Mouse (Mus musculus) cerebellum, adult 2 months (tissue): ENCODE measurements around the gene Cables2. TPM values are rescaled to one million over a fixed set of nuclear protein-coding genes. Genes with fewer than 3 reads are reported as not detected.

ENCODE experiments used
- DNase-seq, 2 experiments: peaks; one replicate each; pipeline ENCODE4 v3.0.0; 2021
- H3K27ac ChIP-seq: fragments of 200-500 bp; 2 replicates; pipeline ENCODE4 v1.5.1; 2012; ENCODE audit warnings: low read length, control low read depth, inconsistent platforms; ENCODE audit not compliant: insufficient read depth
- H3K27me3 ChIP-seq: fragments of 200-500 bp; 2 replicates; pipeline ENCODE4 v1.6.1; 2012; ENCODE audit warnings: inconsistent platforms, mild to moderate bottlenecking, low read length, moderate library complexity; ENCODE audit not compliant: control insufficient read depth, insufficient read depth
- H3K4me1 ChIP-seq: fragments of 200-500 bp; 2 replicates; pipeline ENCODE4 v1.6.1; 2011; ENCODE audit warnings: low read length; ENCODE audit not compliant: control insufficient read depth, insufficient read depth
- H3K4me3 ChIP-seq: fragments of 200-500 bp; replicated peaks from 2 replicates; pipeline ENCODE3; 2011; ENCODE audit warnings: mild to moderate bottlenecking, low read depth, low read length, control low read depth; ENCODE audit not compliant: insufficient read depth
- CTCF ChIP-seq: fragments of 200-500 bp; IDR thresholded peaks from 2 replicates; pipeline ENCODE4 v1.5.1; 2011; ENCODE audit warnings: low read depth, mild to moderate bottlenecking, control low read depth, low read length, moderate library complexity, borderline replicate concordance; ENCODE audit not compliant: insufficient read depth
- POLR2A ChIP-seq: fragments of 200-500 bp; IDR thresholded peaks from 2 replicates; pipeline ENCODE4 v1.6.1; 2011; ENCODE audit warnings: low read length, control low read depth, borderline replicate concordance; ENCODE audit not compliant: insufficient read depth
- WGBS: fragments of 180-500 bp; shearing (Covaris S2); methylation state at CpG from one replicate; pipeline ENCODE4 v1.1.7; 2018; 5-methylcytosine and 5-hydroxymethylcytosine counted together
- polyA plus RNA-seq: library from polyadenylated mRNA; depleted of rRNA; stranded (reverse); fragments of >200 nt; gene quantifications from 2 replicates; pipeline ENCODE4 v1.2.3, GENCODE M21; 2012

Cables2 gene
- polyA plus RNA-seq, 1 experiment, result 51.7 TPM

DNA sequence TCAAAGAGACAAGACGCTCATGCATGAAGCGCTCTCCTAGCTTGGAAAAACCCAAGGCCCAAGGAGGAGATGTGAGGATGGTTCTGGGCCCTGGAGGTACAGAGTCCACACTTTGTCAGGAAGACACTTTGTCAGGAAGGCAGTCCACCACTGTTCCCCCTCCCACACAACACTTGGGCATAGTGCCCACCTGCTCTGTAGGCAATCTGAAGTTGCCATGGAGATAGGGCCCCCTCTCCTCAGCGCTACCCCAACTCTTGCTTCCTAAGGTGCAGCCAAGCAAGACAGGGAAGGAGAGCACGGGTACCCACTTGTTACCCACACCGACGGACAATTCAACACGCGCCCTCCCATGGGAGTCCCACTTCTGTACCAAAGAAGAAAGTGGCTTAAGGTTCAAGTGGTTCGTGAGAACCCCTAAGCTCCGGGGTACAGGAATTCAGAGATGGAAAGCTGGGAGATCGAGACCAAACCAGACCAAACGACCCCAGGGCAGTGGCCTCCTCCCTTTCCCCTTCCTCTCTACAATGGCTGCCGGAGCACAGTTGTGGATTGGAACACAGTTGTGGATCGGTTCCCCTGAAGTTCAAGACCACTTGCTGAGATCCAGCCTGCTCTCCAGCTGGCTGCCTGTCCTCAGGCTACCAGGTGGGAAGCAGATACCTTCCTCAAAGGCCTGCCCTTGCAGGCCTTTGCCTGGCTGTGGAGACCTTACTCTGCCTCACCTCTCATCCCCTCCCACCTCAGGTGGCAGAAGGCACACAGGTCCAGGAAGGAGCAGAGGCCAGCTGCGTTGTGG is 54.0 kb downstream of the Cables2 start:
- Histone ChIP-seq H3K27ac (no peak overlapping the region; the same call in 1 of the 2 replicates), H3K4me3 (no peak overlapping the region), H3K4me1 (peaks cover 24% of the 10 kb centered on the region), H3K27me3 (no peaks in the 10 kb centered on the region)
- no peak for TF ChIP-seq POLR2A
- no peak for TF ChIP-seq CTCF
- 63% methylated on average over 15 of the region's 15 CpGs for WGBS
- DNase-seq, result no peak

DNA sequence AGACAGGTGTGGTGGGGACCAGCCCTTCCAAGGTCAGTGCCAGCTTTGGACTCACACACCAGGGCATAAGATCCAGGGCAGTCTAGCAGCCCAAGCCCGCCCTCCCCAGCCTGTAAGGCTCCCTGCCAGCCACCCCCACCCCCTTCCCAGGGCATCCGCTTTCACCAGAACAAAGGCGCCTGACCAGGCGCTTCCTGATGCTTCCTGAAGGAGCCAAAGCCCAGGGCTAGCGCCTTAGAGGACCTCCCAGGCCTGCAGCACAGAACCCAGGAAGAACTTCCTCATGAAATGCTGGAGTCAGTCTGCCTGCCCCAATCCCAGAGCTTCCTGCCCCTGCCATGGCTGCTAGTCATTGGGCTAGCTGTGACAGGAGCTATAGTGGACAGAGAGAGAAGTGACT is 54.6 kb downstream of the Cables2 start:
- no peaks in the 10 kb centered on the region for H3K27me3 ChIP-seq
- TF ChIP-seq POLR2A (no peak), CTCF (no peak)
- peaks cover 24% of the 10 kb centered on the region for H3K4me1 ChIP-seq
- DNase-seq, result no peak
- no peak overlapping the region for H3K27ac ChIP-seq
- H3K4me3 ChIP-seq, result no peak overlapping the region
- 68% methylated on average over 5 of the region's 5 CpGs for WGBS

DNA sequence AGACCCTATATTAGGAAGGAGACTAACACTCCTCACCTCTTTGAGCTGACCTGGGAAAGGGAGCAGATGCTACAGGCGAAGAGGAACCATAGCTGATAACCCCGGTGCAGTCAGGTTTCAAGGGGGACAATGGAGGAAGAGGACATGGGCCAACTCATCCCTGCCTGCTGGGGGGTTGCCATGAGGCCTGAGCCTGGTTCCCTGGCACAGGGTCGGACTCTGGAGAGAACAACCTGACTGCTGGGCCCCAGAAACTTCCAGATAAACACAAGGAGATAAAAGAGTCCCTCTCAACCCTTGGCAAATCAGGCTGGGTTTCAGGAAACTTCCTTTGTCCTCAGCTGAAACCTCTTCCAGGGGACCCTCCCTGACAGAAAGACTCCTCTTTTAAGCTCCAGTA is 55.1 kb downstream of the Cables2 start:
- H3K27me3 ChIP-seq, result no peaks in the 10 kb centered on the region
- WGBS, result 33% methylated on average over 3 of the region's 3 CpGs

DNA sequence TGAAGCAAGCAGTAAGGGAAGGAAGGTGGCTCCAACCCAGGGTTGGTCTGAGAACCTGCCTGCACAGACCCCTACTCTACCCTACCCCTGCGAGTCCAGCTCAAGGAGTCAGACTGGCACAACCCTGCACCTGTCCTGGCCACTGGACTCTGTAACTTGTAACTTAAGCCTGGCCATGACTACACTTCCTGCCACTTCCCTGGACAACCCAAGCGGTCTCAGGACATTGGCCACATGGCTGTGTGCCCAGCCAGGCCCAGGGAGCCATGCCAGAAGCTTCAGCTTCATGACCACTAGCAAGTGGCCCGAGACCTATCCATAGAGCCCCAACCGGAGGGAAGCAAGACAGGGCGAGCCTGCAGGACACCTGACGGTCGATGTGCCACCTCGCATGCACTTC is 55.7 kb downstream of the Cables2 start:
- no peaks in the 10 kb centered on the region for H3K27me3 ChIP-seq
- no peak overlapping the region for H3K27ac ChIP-seq

More for the DNA sequence above, 55.1 kb downstream of the Cables2 start:
- no peak overlapping the region for H3K4me3 ChIP-seq
- no peak overlapping the region for H3K27ac ChIP-seq
- peaks cover 24% of the 10 kb centered on the region for H3K4me1 ChIP-seq
- no peak for TF ChIP-seq CTCF
- no peak for DNase-seq

DNA sequence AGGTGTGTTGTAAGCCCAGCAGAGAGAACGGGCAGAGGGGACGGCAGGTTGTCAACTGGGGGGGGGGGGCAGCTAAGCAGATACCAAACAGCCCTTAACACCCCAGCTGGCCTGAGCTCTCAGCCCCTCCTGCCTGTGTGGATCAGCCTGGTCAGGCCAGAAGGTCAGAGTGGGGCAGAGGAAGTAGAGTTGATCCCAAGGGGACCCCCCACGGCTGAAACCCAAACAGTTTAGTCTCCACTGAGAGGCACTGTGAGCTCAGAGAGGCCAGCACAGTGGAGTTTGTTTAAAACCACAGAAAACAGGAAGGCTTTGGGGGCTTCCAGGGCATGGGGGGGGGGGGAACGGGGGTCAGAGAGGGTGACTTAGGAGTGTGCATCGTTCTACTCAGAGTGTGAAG is 56.4 kb downstream of the Cables2 start:
- H3K4me1 ChIP-seq, result peaks cover 24% of the 10 kb centered on the region
- TF ChIP-seq CTCF, result no peak
- no peak for TF ChIP-seq POLR2A
- H3K27ac ChIP-seq, result no peak overlapping the region
- H3K27me3 ChIP-seq, result no peaks in the 10 kb centered on the region
- no peak overlapping the region for H3K4me3 ChIP-seq
- WGBS, result 75% methylated on average over 5 of the region's 5 CpGs
- no peak for DNase-seq

More for the DNA sequence above, 55.7 kb downstream of the Cables2 start:
- TF ChIP-seq POLR2A, result no peak
- no peak for TF ChIP-seq CTCF
- Histone ChIP-seq H3K4me3 (no peak overlapping the region), H3K4me1 (peaks cover 24% of the 10 kb centered on the region)
- 36% methylated on average over 8 of the region's 8 CpGs for WGBS
- DNase-seq, result peak; percentile 60 to 64

DNA sequence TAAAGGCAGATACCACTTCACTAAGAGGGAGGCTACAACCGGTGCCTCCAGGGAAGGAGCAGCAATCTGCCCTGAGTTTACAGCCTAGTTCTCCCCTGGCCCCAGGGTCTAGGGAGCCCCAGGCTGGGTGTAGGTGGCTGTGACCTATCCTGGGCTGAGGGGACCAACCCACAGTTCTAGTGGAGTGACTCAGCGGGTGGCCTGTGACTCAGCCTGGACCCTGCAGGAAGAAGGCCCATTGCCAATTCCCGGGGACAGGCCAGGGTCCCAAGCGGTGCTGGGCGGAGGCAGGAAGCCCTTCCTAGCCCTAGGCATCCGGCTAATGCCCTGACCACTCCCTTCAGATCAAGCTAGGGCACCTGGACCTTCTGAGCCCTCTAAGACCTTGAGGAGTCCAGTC is 57.3 kb downstream of the Cables2 start:
- no peak overlapping the region for H3K27ac ChIP-seq
- 55% methylated on average over 6 of the region's 6 CpGs for WGBS

DNA sequence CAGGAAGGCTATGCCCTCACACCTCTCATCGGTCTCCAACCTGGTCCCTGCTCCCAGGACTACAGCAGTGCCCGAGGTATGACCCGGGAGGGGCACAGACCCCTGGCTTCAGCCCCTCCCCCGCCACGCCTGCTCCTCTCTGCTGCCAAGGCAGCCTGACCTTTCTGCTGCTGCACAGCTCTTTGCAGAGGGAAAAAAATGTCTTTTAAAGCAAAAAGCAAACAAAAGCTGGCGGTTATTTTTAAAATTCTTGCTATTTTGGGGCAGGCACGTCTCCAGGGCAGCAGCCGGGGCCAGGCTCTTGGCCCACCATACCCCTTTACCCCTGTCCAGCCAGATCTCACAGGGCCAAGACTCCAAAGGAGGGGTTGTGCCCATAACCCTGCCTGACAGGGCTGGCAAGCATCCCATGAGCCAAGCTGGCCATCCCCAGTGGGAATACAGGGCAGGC is 58.3 kb downstream of the Cables2 start:
- WGBS, result 28% methylated on average over 8 of the region's 8 CpGs
- TF ChIP-seq CTCF (no peak), POLR2A (no peak)
- H3K27me3 ChIP-seq, result no peaks in the 10 kb centered on the region
- H3K27ac ChIP-seq, result no peak overlapping the region
- DNase-seq, result peak in 1 of 2 experiments; percentile 25
- no peak overlapping the region for H3K4me3 ChIP-seq
- peaks cover 24% of the 10 kb centered on the region for H3K4me1 ChIP-seq

More for the DNA sequence above, 57.3 kb downstream of the Cables2 start:
- TF ChIP-seq POLR2A, result no peak
- no peak for TF ChIP-seq CTCF
- Histone ChIP-seq H3K4me3 (no peak overlapping the region), H3K27me3 (no peaks in the 10 kb centered on the region), H3K4me1 (peaks cover 24% of the 10 kb centered on the region)
- no peak for DNase-seq

DNA sequence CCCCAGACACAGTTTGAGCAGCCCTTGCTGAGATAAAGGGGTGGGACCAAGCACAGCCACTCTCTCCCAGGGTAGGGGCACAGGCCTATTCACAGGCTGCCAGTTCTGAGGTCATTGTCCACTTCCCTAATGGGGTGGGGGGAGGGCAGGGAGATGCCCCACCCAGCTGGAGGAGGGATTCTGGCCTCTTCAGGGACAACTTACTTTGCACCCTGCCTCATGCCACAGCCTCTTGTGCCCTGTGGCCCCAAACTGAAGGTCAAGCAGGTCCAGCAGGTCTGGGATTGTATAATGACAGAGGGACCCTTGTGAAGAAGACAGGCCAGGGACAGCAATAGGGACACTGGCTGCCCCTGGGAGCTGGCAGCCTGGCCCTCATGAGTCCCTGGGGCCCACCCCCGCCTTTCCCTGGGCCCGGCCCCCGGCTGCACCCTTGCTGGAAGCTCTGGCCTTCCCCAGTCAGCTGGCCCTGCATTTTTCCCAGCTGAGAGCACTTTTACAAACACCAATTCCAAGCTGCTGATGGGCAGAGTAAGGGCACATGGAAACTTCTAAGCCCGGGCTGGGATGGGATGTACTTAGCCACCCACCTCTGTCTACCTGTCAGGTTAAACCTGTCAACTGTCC is 58.8 kb downstream of the Cables2 start:
- TF ChIP-seq CTCF (no peak), POLR2A (no peak)
- 37% methylated on average over 4 of the region's 4 CpGs for WGBS
- DNase-seq, result no peak
- no peak overlapping the region for H3K4me3 ChIP-seq
- H3K27me3 ChIP-seq, result no peaks in the 10 kb centered on the region
- peaks cover 24% of the 10 kb centered on the region for H3K4me1 ChIP-seq
- no peak overlapping the region for H3K27ac ChIP-seq
